Mouse (Mus musculus) kidney, adult 11 months (tissue): ENCODE results near the gene Nsun7.

Experiments
- DNase-seq: peaks from one replicate; pipeline ENCODE4 v3.0.0; 2022

Nsun7 gene

DNA sequence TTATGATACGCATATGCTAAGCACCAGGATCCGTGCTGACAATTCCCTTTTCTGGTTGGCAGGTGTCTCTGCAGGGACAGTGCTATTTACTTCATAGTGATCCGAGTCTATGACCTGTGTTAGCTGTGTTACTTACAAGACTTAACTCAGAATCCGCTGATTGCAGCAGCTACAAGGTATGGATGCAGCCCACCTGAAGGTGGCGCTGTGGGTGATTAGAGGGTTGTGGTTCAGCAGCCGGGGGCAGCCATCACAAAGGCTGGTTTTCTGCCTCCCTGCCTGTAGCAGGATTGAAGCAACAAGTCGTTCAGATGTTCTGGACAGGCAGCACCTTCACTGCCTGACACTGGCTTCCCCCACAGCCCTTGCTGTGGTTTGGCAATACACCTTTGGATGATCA lies 78.9 kb downstream of the Nsun7 start:
- DNase-seq, result no peak

DNA sequence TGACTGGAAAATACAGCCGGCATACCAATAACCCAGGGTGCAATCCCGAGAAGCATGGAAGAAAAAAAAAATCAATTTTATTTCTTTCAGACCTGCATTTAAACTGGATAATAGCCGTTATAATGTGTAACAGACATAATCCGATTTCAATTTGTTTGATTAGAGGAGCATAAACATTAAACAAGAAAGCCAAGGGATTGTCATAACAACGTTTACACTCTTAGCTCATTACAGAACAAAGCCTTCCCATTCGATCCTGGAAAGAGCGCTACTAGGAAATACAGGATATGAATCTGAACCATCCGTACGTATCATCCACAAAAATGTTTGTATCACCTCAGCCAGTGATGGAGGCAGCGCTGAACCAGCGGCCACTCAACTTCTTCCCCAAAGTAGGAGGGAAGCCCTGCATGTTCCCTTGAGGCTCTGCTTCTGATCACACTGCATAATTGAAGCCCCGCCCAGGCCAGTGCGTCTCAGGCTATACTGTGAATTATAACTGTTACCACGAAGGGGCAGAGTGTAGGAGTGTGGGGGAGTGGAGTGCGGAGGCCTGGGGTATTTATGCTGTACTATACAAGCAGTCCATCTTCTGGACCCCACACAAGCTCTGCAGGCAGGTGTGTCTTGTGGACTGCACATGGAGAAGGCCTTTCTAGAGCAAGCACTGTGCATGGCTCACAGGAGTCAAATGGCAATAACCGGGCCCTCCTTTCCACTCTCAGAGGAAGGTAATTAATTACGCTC lies 80.8 kb downstream of the Nsun7 start:
- DNase-seq, result no peak

DNA sequence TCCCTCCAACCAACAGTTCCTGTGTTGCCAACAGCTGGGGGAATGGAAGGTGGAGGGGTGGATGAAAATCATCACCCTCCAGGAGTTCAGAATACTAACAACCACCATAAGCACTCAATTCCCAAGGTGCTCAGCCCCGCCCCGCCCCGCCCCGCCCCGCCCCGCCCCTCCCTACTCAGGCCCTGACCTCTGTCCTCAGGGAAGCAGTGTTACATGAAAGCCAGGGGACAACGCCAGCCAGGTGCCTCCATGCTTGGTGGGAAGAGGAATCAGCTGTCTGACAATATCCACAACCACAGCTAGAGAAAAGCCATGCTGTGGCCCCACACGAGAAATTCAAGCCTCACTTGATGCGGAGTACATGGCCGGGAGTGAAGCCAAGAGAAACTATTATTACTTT lies 82.2 kb downstream of the Nsun7 start:
- DNase-seq, result no peak

DNA sequence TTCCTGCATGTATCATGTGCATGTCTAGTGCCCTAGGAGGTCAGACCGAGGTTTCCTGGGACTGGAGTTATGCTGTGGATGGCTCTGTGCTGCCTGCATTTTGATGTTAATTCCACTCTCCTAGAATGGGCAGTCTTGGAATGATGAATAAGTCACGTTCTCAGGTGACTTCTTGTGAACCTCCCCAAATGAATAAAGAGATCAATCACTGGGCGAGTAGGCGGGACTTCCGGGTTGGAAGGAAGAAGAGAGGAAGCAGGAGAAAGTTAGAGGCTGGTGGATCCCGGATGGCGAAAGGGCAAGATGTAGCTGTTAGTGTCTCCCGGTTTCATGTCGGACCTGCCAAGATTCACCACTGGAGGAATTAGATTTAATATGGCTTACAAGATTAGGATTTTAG lies 82.6 kb downstream of the Nsun7 start:
- DNase-seq, result no peak

GRCm38 (mm10) chr5:66344182-66344581 lies 84.5 kb downstream of the Nsun7 start:
- no peak for DNase-seq

- no peak for DNase-seq
Measured at GRCm38 (mm10) chr5:66345140-66345539, 85.4 kb downstream of the Nsun7 start.

DNA sequence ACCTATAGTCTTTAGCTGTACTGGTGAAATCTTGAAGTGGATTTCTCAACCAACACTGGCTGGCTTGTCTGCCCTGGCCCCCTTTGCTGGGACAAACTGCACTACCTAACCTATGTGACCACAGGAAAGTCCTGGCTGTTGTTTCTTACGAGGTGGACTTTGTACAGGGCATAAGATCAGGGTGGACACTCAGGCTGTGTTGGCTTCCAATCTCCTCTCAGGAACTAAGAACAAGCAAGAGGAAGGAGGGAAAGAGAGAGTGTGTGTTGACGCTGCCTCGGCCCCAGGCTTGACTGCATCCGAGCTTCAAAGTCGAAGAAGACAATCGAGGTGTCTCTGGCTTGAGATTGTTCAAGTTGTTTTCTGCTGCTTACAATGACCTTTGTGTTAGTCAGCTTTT lies 87.1 kb downstream of the Nsun7 start:
- DNase-seq, result peak; percentile 67
